Comparison of ENCODE assay signal across 8 mouse cellular contexts in genomic region chr7:30094646-30095429, GRCm38 (mm10). TPM values are rescaled to one million over a fixed set of nuclear protein-coding genes. Genes with fewer than 3 reads are reported as not detected.
A peak's percentile ranks its signal among the peaks of the same experiment; 100 is the strongest.
DNase-seq lines count a peak whose midpoint lies in the region; ATAC-seq lines count a peak whose summit lies in the region.

TSS of gene Zfp260 (plus strand) at chr7:30094777.

- peak; percentile 98 for DNase-seq in ES-CJ7 (ENCODE audit: low read depth, low spot score)
- peak; percentile 81 for DNase-seq in cerebellum, adult 11 months
- peak; percentile 99 for DNase-seq in forebrain, embryonic 14.5 days (ENCODE audit: low spot score)
- peak; percentile 88 to 89 for DNase-seq in heart, postnatal 14 days
- peak; percentile 92 for DNase-seq in layer of hippocampus, adult 11-12 months (ENCODE audit: low spot score)
- peak; percentile 91 to 92 for DNase-seq in lung, adult 18-20 months
- DNase-seq in testis, postnatal 14 days (ENCODE audit: low spot score), result peak; percentile 91

- peaks cover 8% of the 10 kb centered on the region for H3K4me1 ChIP-seq in forebrain, embryonic 14.5 days (ENCODE audit: control insufficient read depth, insufficient read depth, low read length)
- peaks cover 35% of the 10 kb centered on the region for H3K4me1 ChIP-seq in neural tube, embryonic 15.5 days

- H3K36me3 ChIP-seq in forebrain, embryonic 14.5 days (ENCODE audit: control insufficient read depth, insufficient read depth, low read length), result peaks cover 8% of the 10 kb centered on the region
- H3K36me3 ChIP-seq in neural tube, embryonic 15.5 days, result peaks cover 13% of the 10 kb centered on the region

- H3K4me3 ChIP-seq in forebrain, embryonic 14.5 days (ENCODE audit: low read depth, low read length), result peak within 1 kb of the TSS; percentile 63
- H3K4me3 ChIP-seq in neural tube, embryonic 15.5 days (replicated peaks), result peak within 1 kb of the TSS; percentile 68

- under 1% methylated on average over 26 of the region's 26 CpGs for WGBS in forebrain, embryonic 14.5 days
- under 1% methylated on average over 26 of the region's 26 CpGs for WGBS in neural tube, embryonic 15.5 days

- H3K4me2 ChIP-seq in forebrain, embryonic 14.5 days (ENCODE audit: low read length), result peak within 1 kb of the TSS; percentile 71
- peak within 1 kb of the TSS; percentile 69 for H3K4me2 ChIP-seq in neural tube, embryonic 15.5 days

- H3K9ac ChIP-seq in forebrain, embryonic 14.5 days (ENCODE audit: low read length), result peak within 1 kb of the TSS; percentile 88
- peak within 1 kb of the TSS; percentile 87 for H3K9ac ChIP-seq in neural tube, embryonic 15.5 days (replicated peaks)

- H3K27me3 ChIP-seq in forebrain, embryonic 14.5 days (replicated peaks; ENCODE audit: control insufficient read depth, insufficient read depth, low read length), result no peaks in the 10 kb centered on the region
- no peaks in the 10 kb centered on the region for H3K27me3 ChIP-seq in neural tube, embryonic 15.5 days (replicated peaks)

- H3K9me3 ChIP-seq in forebrain, embryonic 14.5 days (replicated peaks; ENCODE audit: control insufficient read depth, low read length), result no peaks in the 10 kb centered on the region
- H3K9me3 ChIP-seq in neural tube, embryonic 15.5 days (replicated peaks), result no peaks in the 10 kb centered on the region

- intact Hi-C loops in heart, postnatal 14 days (cut with DNase I), result loop anchor here (5.0 kb wide), 1 partner anchor 72 kb away; the partner anchor contains the start of gene Zfp146

- ATAC-seq in forebrain, embryonic 14.5 days, result peak; percentile 81
- peak; percentile 84 for ATAC-seq in neural tube, embryonic 15.5 days (ENCODE audit: low FRiP score)

- peak within 1 kb of the TSS; percentile 99 for H3K27ac ChIP-seq in forebrain, embryonic 14.5 days (ENCODE audit: low read depth, low read length)
- H3K27ac ChIP-seq in neural tube, embryonic 15.5 days (replicated peaks), result peak within 1 kb of the TSS; percentile 98

RNA-seq across cellular contexts. Expression of gene Zfp260, which starts in this region (rescaled TPM):
- polyA plus RNA-seq in forebrain, embryonic 14.5 days (2014; fragmentation: Nextera tagmentation; extraction: Ambion mirVana), result 123 and 140 TPM in 2 replicates
- total RNA-seq in heart, postnatal 14 days (2021), result 10 to 100 TPM; 35.9 to 40.9 TPM
- polyA plus RNA-seq in neural tube, embryonic 15.5 days (2015; fragmentation: Nextera tagmentation; extraction: Ambion mirVana), result 78.0 and 82.0 TPM in 2 replicates

Comparison
In these comparisons a context has a peak if more than half of its experiments do, and no peak if none do; other contexts are left out.
1. Peak in every context shown above with its lines: DNase-seq, ATAC-seq, H3K4me3 ChIP-seq and H3K27ac ChIP-seq.